Mouse (Mus musculus) yolk sac, embryonic 10.5 days (tissue): ENCODE measurements around the gene Rsg1.

Source experiments
- DNase-seq: peaks from one replicate; pipeline ENCODE4 v3.0.0-alpha.2; 2017; ENCODE audit warnings: low spot score

The Rsg1 gene

DNA sequence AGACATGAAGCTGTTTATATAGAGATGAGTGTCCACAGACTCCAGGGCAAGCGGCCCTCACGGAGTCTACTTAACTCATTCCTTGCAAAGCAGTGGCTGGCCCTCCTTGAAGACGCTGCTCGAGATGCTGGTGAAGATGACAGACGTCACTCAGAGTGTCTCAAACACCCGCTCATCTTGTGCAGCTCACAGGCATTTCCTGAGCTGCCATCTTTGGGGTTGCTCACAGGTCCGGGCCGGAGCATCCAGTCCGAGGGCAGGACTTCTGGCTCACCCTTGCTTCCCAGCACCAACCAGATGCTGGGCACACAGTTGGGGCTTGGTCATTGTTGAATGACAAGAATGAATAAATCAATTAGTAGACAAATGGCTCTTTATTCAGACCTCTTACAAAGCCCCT lies 864 bp upstream of the Rsg1 start:
- no peak for DNase-seq

DNA sequence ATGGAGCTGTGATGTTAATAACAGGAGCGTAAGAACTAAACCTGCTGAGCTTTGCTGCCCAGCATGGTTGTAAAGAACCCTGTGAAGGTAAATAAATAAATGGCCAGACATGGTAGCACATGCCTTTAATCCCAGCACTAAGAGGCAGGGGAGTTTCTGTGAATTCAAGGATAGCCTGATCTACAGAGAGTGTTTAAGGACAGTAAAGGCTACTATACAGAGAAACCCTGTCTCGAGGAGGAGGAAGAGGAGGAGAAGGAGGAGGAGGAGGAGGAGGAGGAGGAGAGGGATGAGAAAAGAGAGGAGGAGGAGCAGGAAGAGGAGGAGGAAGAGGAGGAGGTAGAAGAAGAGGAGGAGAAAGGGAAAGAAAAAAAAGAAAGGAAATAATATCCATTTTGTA lies 414 bp upstream of the Rsg1 start:
- DNase-seq, result no peak

DNA sequence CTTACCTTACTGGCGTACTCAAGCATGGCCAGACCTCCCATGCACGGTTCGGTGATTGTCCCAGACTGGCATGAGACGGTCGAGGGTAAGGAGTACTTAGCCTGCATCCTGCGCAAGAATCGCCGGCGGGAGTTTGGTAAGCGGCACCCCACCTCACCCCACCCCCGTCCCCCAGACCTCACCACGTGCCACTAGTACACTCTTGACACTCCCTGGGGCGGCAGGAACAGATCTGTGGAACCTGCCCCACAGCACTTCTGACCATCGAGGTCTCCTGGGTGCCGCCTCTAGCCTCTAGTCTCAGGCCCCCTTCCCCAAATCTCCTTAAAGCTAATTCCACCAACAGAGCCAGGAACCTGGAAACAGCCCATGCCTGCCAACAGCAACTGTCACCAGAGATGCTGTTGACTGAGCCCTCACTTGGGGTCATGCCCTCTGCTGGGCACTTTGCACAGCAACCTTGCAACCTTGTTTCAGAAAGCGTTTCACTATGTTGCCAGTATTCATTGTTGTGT lies 638 bp downstream of the Rsg1 start:
- DNase-seq, result peak; percentile 16

GRCm38 (mm10) chr4:141219583-141220213 lies 5.9 kb downstream of the Rsg1 start:
- no peak for DNase-seq

DNA sequence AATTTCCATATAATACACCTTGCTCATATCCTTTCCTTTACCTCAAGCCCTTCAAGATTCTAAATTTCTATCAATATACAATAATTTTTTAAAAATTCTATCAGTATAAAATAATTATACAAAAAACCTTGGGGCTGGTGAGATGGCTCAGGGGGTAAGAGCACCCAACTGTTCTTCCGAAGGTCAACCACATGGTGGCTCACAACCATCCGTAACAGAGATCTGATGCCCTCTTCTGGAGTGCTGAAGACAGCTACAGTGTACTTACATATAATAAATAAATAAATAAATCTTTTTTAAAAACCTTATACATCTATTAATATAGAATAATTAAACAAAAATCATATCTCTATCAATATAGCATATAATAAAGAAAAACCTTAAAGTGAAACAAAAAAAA lies 8.1 kb downstream of the Rsg1 start:
- DNase-seq, result no peak

- no peak for DNase-seq
Observed at GRCm38 (mm10) chr4:141222752-141223151, 9.0 kb downstream of the Rsg1 start.

- DNase-seq, result no peak
Observed at GRCm38 (mm10) chr4:141228687-141229086, 14.9 kb downstream of the Rsg1 start.

GRCm38 (mm10) chr4:141233196-141233595 lies 19.4 kb downstream of the Rsg1 start:
- no peak for DNase-seq

DNA sequence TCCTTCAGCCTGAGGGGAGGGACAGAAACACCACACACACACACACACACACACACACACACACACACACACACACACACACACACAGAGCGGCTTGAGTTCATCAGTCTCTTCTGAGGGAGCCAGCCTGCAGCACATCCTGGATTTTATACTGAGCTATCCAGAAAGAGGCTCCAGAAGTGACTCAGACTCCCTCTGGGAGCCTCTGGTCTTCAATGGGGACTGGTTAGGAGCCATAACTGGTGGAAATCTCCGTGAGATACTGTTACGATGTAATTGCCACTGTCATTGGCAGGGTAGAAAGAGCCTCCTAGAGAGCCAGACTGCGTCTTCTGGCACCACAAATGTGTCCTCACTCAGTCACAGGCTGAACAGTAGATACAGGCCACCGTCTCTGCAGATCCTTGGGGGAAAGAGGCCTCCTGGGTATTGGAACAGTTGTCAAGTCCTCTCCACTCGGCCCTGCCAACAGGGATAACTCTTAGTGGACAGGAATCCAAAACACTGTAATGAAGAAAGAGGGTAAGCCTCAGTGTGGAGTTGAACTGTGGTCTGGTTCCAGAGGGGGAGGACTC lies 21.9 kb downstream of the Rsg1 start:
- DNase-seq, result no peak

- DNase-seq, result no peak
Observed at GRCm38 (mm10) chr4:141236856-141237255, 23.1 kb downstream of the Rsg1 start.

GRCm38 (mm10) chr4:141238492-141239387 lies 25.0 kb downstream of the Rsg1 start:
- DNase-seq, result no peak

GRCm38 (mm10) chr4:141239388-141240125 lies 25.8 kb downstream of the Rsg1 start, which contains the start of gene Arhgef19:
Arhgef19 (plus strand) TSS chr4:141239499.
- peak; percentile 93 for DNase-seq

DNA sequence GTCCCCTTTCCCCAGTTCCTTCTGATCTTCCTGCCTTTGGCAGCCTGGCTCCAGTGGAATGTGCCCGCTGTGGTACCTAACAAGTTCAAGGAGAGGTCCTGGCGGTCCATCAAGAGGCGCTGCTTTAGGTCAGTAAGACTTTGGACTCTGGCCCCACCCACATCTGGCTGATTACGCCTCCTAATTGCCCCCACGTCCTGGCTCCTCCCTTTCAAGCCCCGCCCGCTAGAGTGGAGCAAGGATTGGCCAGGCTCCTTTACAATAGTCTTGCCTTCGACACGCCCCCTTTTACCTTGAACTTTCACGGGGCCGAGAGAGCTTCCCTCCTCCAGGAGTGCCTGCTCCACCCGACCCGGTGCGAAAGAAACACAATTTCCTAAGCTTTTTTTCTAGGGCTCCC lies 26.9 kb downstream of the Rsg1 start:
- DNase-seq, result peak; percentile 75

- no peak for DNase-seq
Observed at GRCm38 (mm10) chr4:141241861-141242260, 28.1 kb downstream of the Rsg1 start.

DNA sequence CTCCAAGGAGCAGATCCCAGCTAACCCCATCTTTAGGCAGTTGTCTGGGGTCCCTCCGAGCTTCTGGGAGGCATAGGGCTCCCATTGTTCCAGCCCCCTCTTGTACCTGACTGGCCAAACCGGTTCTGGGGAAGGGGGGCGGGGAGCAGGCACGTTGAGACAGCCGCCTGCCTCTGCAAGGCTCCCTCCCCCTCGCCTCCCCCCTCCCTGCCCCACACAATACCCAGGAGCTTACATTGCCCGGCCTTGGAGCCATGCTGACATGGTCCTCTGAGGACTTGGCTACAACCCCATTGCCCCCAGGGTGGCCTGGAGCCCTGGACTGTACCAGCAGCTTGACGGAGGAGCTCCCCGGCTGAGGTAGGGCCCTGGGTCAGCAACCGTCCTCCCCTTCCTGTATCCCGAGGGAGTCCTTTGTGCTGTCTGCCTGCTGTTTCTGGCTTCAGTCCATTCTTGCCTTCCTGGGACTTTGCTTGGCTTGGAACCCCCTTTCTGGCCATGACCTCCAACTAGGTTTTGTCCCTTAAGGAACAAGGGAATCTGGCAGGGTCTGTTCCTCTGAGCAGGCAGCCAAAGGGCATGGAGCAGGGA lies 29.0 kb downstream of the Rsg1 start:
- DNase-seq, result no peak

DNA sequence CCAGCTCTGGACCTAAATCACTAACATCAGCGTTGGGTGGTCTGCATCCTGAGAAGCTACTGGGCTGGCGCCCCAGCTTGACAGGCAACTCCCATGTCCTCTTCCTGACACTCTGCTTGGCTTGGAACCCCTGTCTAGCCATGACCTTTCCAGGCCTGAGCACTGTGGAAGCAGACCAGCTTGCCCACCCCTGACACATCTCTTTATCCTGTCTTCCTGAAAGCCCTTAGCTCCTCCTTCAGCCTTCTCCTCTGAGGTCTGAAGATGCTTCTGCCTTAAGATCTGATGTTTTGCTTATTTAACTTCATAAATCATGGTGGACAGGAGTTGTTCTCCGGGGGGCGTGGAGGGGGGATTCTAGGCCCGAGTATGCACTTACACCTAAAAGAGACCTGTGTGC lies 29.9 kb downstream of the Rsg1 start:
- DNase-seq, result no peak

- no peak for DNase-seq
Observed at GRCm38 (mm10) chr4:141244401-141244800, 30.6 kb downstream of the Rsg1 start.

GRCm38 (mm10) chr4:141244931-141245425 lies 31.2 kb downstream of the Rsg1 start:
- DNase-seq, result no peak

GRCm38 (mm10) chr4:141246089-141246997 lies 32.6 kb downstream of the Rsg1 start:
- DNase-seq, result no peak

GRCm38 (mm10) chr4:141246998-141247350 lies 33.2 kb downstream of the Rsg1 start:
- DNase-seq, result no peak
